Mouse (Mus musculus) testis, postnatal 10 days (tissue): ENCODE measurements around the gene Pigm.

Source experiments
- DNase-seq: peaks from one replicate; pipeline ENCODE4 v3.0.0; 2021; ENCODE audit warnings: low spot score

Gene Pigm

GRCm38 (mm10) chr1:172376198-172376667, at the start of gene Pigm:
TSS of gene Pigm (plus strand) at chr1:172376546.
- DNase-seq = peak; percentile 97

- no peak for DNase-seq
These were observed 49.7 kb upstream of the Pigm start for GRCm38 (mm10) chr1:172326684-172327083.

- no peak for DNase-seq
These were observed 48.9 kb upstream of the Pigm start for GRCm38 (mm10) chr1:172327206-172328001.

GRCm38 (mm10) chr1:172328041-172328440, 48.3 kb upstream of the Pigm start:
- no peak for DNase-seq

GRCm38 (mm10) chr1:172328461-172328860, 47.9 kb upstream of the Pigm start:
- no peak for DNase-seq

- no peak for DNase-seq
These were observed 47.2 kb upstream of the Pigm start, which contains the start of gene Kcnj9 for GRCm38 (mm10) chr1:172329131-172329530. TSS of gene Kcnj9 (minus strand) at chr1:172329318.

GRCm38 (mm10) chr1:172329616-172330015, 46.7 kb upstream of the Pigm start:
- DNase-seq = no peak

- no peak for DNase-seq
These were observed 44.9 kb upstream of the Pigm start for GRCm38 (mm10) chr1:172331422-172331947.

- DNase-seq = no peak
These were observed 43.4 kb upstream of the Pigm start for GRCm38 (mm10) chr1:172332925-172333324.

GRCm38 (mm10) chr1:172333512-172333911, 42.8 kb upstream of the Pigm start:
- DNase-seq = no peak

- DNase-seq = no peak
These were observed 40.5 kb upstream of the Pigm start for GRCm38 (mm10) chr1:172335804-172336203.

GRCm38 (mm10) chr1:172337411-172338185, 38.7 kb upstream of the Pigm start:
- DNase-seq = no peak

GRCm38 (mm10) chr1:172340729-172341321, 35.5 kb upstream of the Pigm start, which contains the start of gene Kcnj10:
TSS of gene Kcnj10 (plus strand) at chr1:172341210.
- DNase-seq = peak; percentile 85

- DNase-seq = no peak
These were observed 35.0 kb upstream of the Pigm start for GRCm38 (mm10) chr1:172341386-172341785.

- no peak for DNase-seq
These were observed 33.6 kb upstream of the Pigm start for GRCm38 (mm10) chr1:172342729-172343128.

GRCm38 (mm10) chr1:172343914-172344313, 32.4 kb upstream of the Pigm start:
- no peak for DNase-seq

GRCm38 (mm10) chr1:172344820-172345219, 31.5 kb upstream of the Pigm start:
- DNase-seq = no peak

- DNase-seq = no peak
These were observed 29.6 kb upstream of the Pigm start for GRCm38 (mm10) chr1:172346707-172347106.

GRCm38 (mm10) chr1:172347382-172347781, 29.0 kb upstream of the Pigm start:
- DNase-seq = no peak

- no peak for DNase-seq
These were observed 26.8 kb upstream of the Pigm start for GRCm38 (mm10) chr1:172349504-172349903.

- peak; percentile 37 for DNase-seq
These were observed 26.2 kb upstream of the Pigm start for GRCm38 (mm10) chr1:172349916-172350812.
